In the genomic region with DNA sequence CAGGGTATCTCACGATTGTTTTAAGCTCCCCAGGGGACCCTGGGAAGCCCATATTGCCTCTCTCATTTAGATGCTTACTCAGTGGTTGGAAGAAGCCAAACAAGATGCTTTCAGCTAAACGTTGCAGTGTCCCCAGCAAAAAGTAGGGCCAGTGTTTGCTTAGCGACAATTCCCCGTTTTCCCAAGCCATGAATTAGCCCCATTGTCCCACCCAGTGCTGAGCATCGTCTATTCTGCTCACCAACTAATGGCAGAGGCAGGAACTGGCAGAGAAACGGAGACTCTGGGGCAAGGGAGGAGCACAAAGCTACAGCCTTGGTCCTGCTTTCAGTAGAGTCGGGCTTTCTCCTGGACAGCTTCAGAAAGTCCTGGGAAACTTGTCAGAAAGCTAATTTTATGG, we compare ENCODE assay signal across 12 mouse cellular contexts. TPM values are rescaled to one million over a fixed set of nuclear protein-coding genes. Genes with fewer than 3 reads are reported as not detected.
DNase-seq lines count a peak whose midpoint lies in the region; ATAC-seq and TF ChIP-seq lines count a peak whose summit lies in the region.
"Had no signal": no experiment of that assay in that cellular context is flagged by ENCODE, and none has a peak within 500 bp of the region (broad histone marks: within the 10 kb centered on the region; RNA-seq: fewer than 3 reads in every experiment).

No protein-coding gene starts in this region.

- H3K9ac ChIP-seq in neural tube, embryonic 13.5 days = no peak overlapping the region
- H3K9ac ChIP-seq: heart, embryonic 12.5 days; liver, embryonic 15.5 days had no signal

- no peak for TF ChIP-seq POLR2A in kidney, adult 2 months (IDR thresholded peaks at IDR 0.05; ENCODE audit: low read depth, low read length)

- no peak overlapping the region for H3K4me3 ChIP-seq in neural tube, embryonic 13.5 days
- no peak overlapping the region for H3K4me3 ChIP-seq in kidney, adult 2 months (ENCODE audit: insufficient read depth, low read depth, low read length)
- H3K4me3 ChIP-seq: embryonic facial prominence, embryonic 10.5 days; heart, embryonic 12.5 days; liver, embryonic 15.5 days had no signal

- H3K27ac ChIP-seq in neural tube, embryonic 13.5 days (replicated peaks) = no peak overlapping the region; the same call in 1 of the 2 replicates
- H3K27ac ChIP-seq in kidney, adult 2 months (ENCODE audit: insufficient read depth, low read depth, low read length) = no peak overlapping the region
- H3K27ac ChIP-seq: embryonic facial prominence, embryonic 10.5 days; liver, embryonic 15.5 days had no signal

- WGBS in neural tube, embryonic 13.5 days = 15% methylated on average over 7 of the region's 7 CpGs
- WGBS in kidney, adult 2 months = 42% methylated on average over 7 of the region's 7 CpGs

- TF ChIP-seq CTCF in kidney, adult 2 months (conservative IDR thresholded peaks at IDR 0.05; ENCODE audit: insufficient read depth, insufficient read length, low read depth, low read length) = no peak

- peak; percentile 56; the same call in 1 of the 2 replicates for ATAC-seq in neural tube, embryonic 13.5 days (ENCODE audit: low read depth)
- ATAC-seq: inflammation-experienced regulatory T-cells, adult 6 months had no signal

- H3K9me3 ChIP-seq in neural tube, embryonic 13.5 days = no peaks in the 10 kb centered on the region
- H3K9me3 ChIP-seq: embryonic facial prominence, embryonic 10.5 days; heart, embryonic 12.5 days; liver, embryonic 15.5 days had no signal

- H3K36me3 ChIP-seq in neural tube, embryonic 13.5 days = no peaks in the 10 kb centered on the region
- no peaks in the 10 kb centered on the region for H3K36me3 ChIP-seq in kidney, adult 2 months (ENCODE audit: control insufficient read depth, insufficient read depth, low read length)
- H3K36me3 ChIP-seq: embryonic facial prominence, embryonic 10.5 days; heart, embryonic 12.5 days; liver, embryonic 15.5 days had no signal

- peak; percentile 25 for DNase-seq in embryo, embryonic 10 days (ENCODE audit: low spot score)
- DNase-seq in embryo, embryonic 11 days = no peak
- DNase-seq in left cerebral cortex, adult 18-20 months (ENCODE audit: low spot score in 2 of 2) = peak; percentile 7 to 19
- no peak for DNase-seq in left cerebral cortex, adult 11 months (ENCODE audit: low spot score)
- DNase-seq in layer of hippocampus, postnatal 10 days (ENCODE audit: low spot score in 2 of 2) = peak; percentile 38 to 41
- no peak for DNase-seq in kidney, adult 2 months
- DNase-seq in kidney, postnatal 10 days = no peak

- H3K4me2 ChIP-seq in neural tube, embryonic 13.5 days = peak overlapping the region; percentile 33
- H3K4me2 ChIP-seq: heart, embryonic 12.5 days; liver, embryonic 15.5 days had no signal

- H3K27me3 ChIP-seq in neural tube, embryonic 13.5 days = no peaks in the 10 kb centered on the region
- H3K27me3 ChIP-seq in kidney, adult 2 months (replicated peaks; ENCODE audit: control insufficient read depth, insufficient read depth, low read length) = no peaks in the 10 kb centered on the region
- H3K27me3 ChIP-seq: heart, embryonic 12.5 days; liver, embryonic 15.5 days had no signal

- H3K4me1 ChIP-seq in neural tube, embryonic 13.5 days (replicated peaks) = peaks cover 9% of the 10 kb centered on the region
- H3K4me1 ChIP-seq in kidney, adult 2 months (ENCODE audit: control insufficient read depth, insufficient read depth, low read length) = peaks cover 3% of the 10 kb centered on the region; the same call in 1 of the 2 replicates
- H3K4me1 ChIP-seq: heart, embryonic 12.5 days; liver, embryonic 15.5 days had no signal

RNA-seq across cellular contexts. Expression of a gene that starts 10.4 kb away (rescaled TPM):
- 100 to 1,000 TPM; 393 to 415 TPM for total RNA-seq in left cerebral cortex, adult 18-20 months (2021)
- total RNA-seq in layer of hippocampus, postnatal 10 days (2021) = 100 to 1,000 TPM; 370 to 417 TPM
- polyA plus RNA-seq in neural tube, embryonic 13.5 days (2015; fragmentation: Nextera tagmentation; extraction: Ambion mirVana) = 60.9 and 74.4 TPM in 2 replicates
- 20.5 and 26.7 TPM in 2 replicates for polyA plus RNA-seq in kidney, adult 2 months (2012; rRNA removed)

RNA-seq across cellular contexts. Expression of a gene that starts 35.7 kb away (rescaled TPM):
- 10 to 100 TPM; 30.4 to 33.5 TPM for total RNA-seq in left cerebral cortex, adult 18-20 months (2021)
- 10 to 100 TPM; 22.5 to 24.3 TPM for total RNA-seq in layer of hippocampus, postnatal 10 days (2021)
- polyA plus RNA-seq in neural tube, embryonic 13.5 days (2015; fragmentation: Nextera tagmentation; extraction: Ambion mirVana) = 40.2 and 49.8 TPM in 2 replicates
- 3.2 and 3.8 TPM in 2 replicates for polyA plus RNA-seq in kidney, adult 2 months (2012; rRNA removed)

Comparison
In these comparisons a context has a peak if more than half of its experiments do, and no peak if none do; other contexts are left out.
1. DNase-seq: peak in embryo, embryonic 10 days (single experiment), left cerebral cortex, adult 18-20 months (2 of 2) and layer of hippocampus, postnatal 10 days (2 of 2); none in embryo, embryonic 11 days (single experiment), left cerebral cortex, adult 11 months (single experiment), kidney, adult 2 months (single experiment) and kidney, postnatal 10 days (single experiment).